Mouse (Mus musculus): Measurements from ENCODE around the gene Hcar1. TPM values are rescaled to one million over a fixed set of nuclear protein-coding genes. Genes with fewer than 3 reads are reported as not detected.

The Hcar1 gene
- total RNA-seq, 1 experiment, result not detected

DNA sequence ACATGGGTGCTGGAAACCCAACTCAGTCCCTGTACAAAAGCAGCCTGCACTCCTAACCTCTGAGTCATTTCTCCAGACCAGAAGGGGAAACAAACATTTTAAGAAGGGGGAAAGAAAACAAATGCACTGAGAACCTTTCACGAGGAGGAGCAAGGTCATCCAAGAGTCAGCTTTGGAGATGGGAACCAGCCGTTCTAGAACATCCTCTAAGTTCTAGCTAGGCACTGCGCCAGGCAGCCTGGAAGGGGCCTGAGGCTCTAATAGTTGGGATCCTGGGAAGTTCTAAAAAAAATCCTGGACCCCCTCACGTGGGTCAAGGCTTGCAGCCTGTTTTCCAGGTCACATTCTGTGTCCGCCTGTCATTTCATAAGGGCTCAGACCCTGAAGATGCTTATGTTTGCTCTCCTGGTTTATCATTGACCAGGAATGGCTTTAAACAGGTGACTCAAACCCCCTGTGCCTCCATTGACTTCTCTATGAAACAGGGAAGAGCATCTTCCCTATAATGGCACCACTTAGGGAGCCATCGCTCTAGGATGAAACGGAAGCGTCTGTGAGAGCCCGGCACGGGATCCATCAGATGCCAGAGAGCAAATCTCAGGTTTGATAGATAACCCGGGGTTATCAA, 25.8 kb downstream of the Hcar1 start:
- no peak for DNase-seq (ENCODE audit: low read depth, low spot score)
- no peaks in the 10 kb centered on the region for H3K36me3 ChIP-seq (ENCODE audit: control insufficient read depth, insufficient read depth, low read length, poor library complexity, severe bottlenecking)
- in situ Hi-C loops (cut with MboI; ENCODE audit: low sequenced_read_pairs in 2 of 2, unreplicated experiment in 2 of 2), result no loop called here
- H3K9ac ChIP-seq (ENCODE audit: insufficient read depth, low read depth, low read length, poor library complexity, severe bottlenecking), result no peak overlapping the region
- H3K4me1 ChIP-seq (ENCODE audit: control insufficient read depth in 2 of 2, insufficient read depth in 2 of 2, low read length in 2 of 2, poor library complexity in 1 of 2), result no peaks in the 10 kb centered on the region
- TF ChIP-seq ZNF384 (IDR thresholded peaks at IDR 0.05; ENCODE audit: low read depth, low read length) (no peak), HCFC1 (IDR thresholded peaks at IDR 0.05; ENCODE audit: borderline replicate concordance, insufficient read depth, low read length) (no peak), ZC3H11A (IDR thresholded peaks at IDR 0.05; ENCODE audit: borderline replicate concordance, low read depth, low read length) (no peak), CHD2 (IDR thresholded peaks at IDR 0.05; ENCODE audit: low read depth, low read length) (no peak), MAFK (IDR thresholded peaks at IDR 0.05; ENCODE audit: insufficient read depth, low read depth, low read length) (no peak)
- no peak overlapping the region for H3K4me3 ChIP-seq (ENCODE audit: insufficient read depth in 1 of 2, low read depth in 1 of 2, low read length in 2 of 2, poor library complexity in 1 of 2, severe bottlenecking in 1 of 2)
- H3K27ac ChIP-seq (ENCODE audit: insufficient read depth, low read depth, low read length, poor library complexity, severe bottlenecking), result no peak overlapping the region
- H3K9me3 ChIP-seq (ENCODE audit: control insufficient read depth, insufficient read depth, low read depth, low read length), result no peaks in the 10 kb centered on the region

DNA sequence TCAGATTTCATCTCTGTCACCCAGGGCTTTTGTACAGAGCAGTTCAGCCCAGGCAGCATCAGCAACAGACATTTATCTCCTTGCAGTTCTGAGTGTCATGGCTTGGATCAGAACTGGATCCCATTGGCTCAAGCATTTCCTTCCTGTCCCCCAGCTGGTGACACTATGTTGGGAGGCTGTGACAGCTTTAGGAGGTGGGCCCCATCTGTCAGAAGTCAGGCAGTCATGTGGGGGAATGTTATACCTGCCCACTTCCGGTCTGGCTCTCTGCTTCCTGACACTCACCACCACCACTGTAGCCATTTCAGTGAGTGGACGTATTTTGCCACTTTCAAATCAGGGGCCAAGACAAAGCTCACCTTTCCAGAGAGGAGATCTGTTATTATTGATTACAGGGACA, 28.4 kb downstream of the Hcar1 start:
- in situ Hi-C loops (cut with MboI; ENCODE audit: low sequenced_read_pairs in 2 of 2, unreplicated experiment in 2 of 2), result no loop called here
- no peak for TF ChIP-seq MAFK (IDR thresholded peaks at IDR 0.05; ENCODE audit: insufficient read depth, low read depth, low read length)
- TF ChIP-seq ZNF384 (IDR thresholded peaks at IDR 0.05; ENCODE audit: low read depth, low read length), result no peak
- no peak for TF ChIP-seq CHD2 (IDR thresholded peaks at IDR 0.05; ENCODE audit: low read depth, low read length)
- no peak for TF ChIP-seq HCFC1 (IDR thresholded peaks at IDR 0.05; ENCODE audit: borderline replicate concordance, insufficient read depth, low read length)
- Histone ChIP-seq H3K4me3 (ENCODE audit: insufficient read depth in 1 of 2, low read depth in 1 of 2, low read length in 2 of 2, poor library complexity in 1 of 2, severe bottlenecking in 1 of 2) (no peak overlapping the region), H3K9me3 (ENCODE audit: control insufficient read depth, insufficient read depth, low read depth, low read length) (no peaks in the 10 kb centered on the region), H3K36me3 (ENCODE audit: control insufficient read depth, insufficient read depth, low read length, poor library complexity, severe bottlenecking) (no peaks in the 10 kb centered on the region), H3K4me1 (ENCODE audit: control insufficient read depth in 2 of 2, insufficient read depth in 2 of 2, low read length in 2 of 2, poor library complexity in 1 of 2) (no peaks in the 10 kb centered on the region), H3K9ac (ENCODE audit: insufficient read depth, low read depth, low read length, poor library complexity, severe bottlenecking) (no peak overlapping the region), H3K27ac (ENCODE audit: insufficient read depth, low read depth, low read length, poor library complexity, severe bottlenecking) (no peak overlapping the region)
- no peak for DNase-seq (ENCODE audit: low read depth, low spot score)

DNA sequence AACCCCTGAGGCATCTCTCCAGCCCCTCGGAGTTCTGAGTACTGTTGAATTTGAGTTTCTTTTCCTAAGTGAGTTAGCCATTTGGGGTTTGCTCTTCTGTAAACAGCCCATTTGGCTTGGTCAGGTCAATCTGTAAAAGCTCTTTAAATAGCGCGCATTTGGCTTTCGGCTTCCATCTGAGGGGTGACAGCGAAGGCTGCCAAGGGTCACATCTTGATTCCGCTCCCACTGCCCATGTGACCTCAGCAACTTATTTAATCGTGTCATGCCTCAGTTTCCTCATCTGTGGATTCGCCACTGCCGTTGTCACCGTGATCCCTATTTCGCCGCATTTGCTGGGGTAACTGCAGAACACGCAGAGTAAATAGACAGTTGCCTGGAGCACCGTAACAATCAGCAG, 35.5 kb downstream of the Hcar1 start:
- Histone ChIP-seq H3K27ac (ENCODE audit: insufficient read depth, low read depth, low read length, poor library complexity, severe bottlenecking) (no peak overlapping the region), H3K4me1 (ENCODE audit: control insufficient read depth in 2 of 2, insufficient read depth in 2 of 2, low read length in 2 of 2, poor library complexity in 1 of 2) (0 out of 4 replicates have a peak, but pooled peaks cover 0 to 2% of the 10 kb centered on the region in 2 experiments), H3K36me3 (ENCODE audit: control insufficient read depth, insufficient read depth, low read length, poor library complexity, severe bottlenecking) (no peaks in the 10 kb centered on the region), H3K9me3 (ENCODE audit: control insufficient read depth, insufficient read depth, low read depth, low read length) (no peaks in the 10 kb centered on the region), H3K9ac (ENCODE audit: insufficient read depth, low read depth, low read length, poor library complexity, severe bottlenecking) (no peak overlapping the region), H3K4me3 (ENCODE audit: insufficient read depth in 1 of 2, low read depth in 1 of 2, low read length in 2 of 2, poor library complexity in 1 of 2, severe bottlenecking in 1 of 2) (no peak overlapping the region)
- in situ Hi-C loops (cut with MboI; ENCODE audit: low sequenced_read_pairs in 2 of 2, unreplicated experiment in 2 of 2), result no loop called here
- no peak for DNase-seq (ENCODE audit: low read depth, low spot score)
- TF ChIP-seq MAFK (IDR thresholded peaks at IDR 0.05; ENCODE audit: insufficient read depth, low read depth, low read length), result no peak
- TF ChIP-seq ZNF384 (IDR thresholded peaks at IDR 0.05; ENCODE audit: low read depth, low read length), result no peak
- no peak for TF ChIP-seq ZC3H11A (IDR thresholded peaks at IDR 0.05; ENCODE audit: borderline replicate concordance, low read depth, low read length)
- no peak for TF ChIP-seq HCFC1 (IDR thresholded peaks at IDR 0.05; ENCODE audit: borderline replicate concordance, insufficient read depth, low read length)
- no peak for TF ChIP-seq CHD2 (IDR thresholded peaks at IDR 0.05; ENCODE audit: low read depth, low read length)

DNA sequence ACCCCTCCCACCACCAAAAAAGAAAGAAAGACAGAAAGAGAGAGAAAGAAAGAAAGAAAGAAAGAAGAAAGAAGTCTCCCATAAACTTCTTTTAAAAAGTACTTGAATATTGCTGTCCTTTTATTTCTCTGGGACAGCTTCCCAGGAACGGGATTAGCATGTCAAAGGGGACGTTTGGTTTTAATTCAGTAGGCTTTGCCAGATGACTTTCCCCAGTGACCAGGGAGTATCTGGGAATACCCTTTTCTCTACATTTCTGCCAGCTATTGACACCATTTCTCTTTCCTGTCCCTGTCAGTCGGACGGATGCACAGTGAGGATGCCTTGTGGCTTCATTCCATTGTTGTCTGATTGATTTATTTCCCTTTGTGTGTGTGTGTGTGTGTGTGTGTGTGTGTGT, 36.0 kb downstream of the Hcar1 start:
- in situ Hi-C loops (cut with MboI; ENCODE audit: low sequenced_read_pairs in 2 of 2, unreplicated experiment in 2 of 2), result no loop called here
- TF ChIP-seq CHD2 (IDR thresholded peaks at IDR 0.05; ENCODE audit: low read depth, low read length), result no peak
- no peak for TF ChIP-seq ZNF384 (IDR thresholded peaks at IDR 0.05; ENCODE audit: low read depth, low read length)
- TF ChIP-seq HCFC1 (IDR thresholded peaks at IDR 0.05; ENCODE audit: borderline replicate concordance, insufficient read depth, low read length), result no peak
- TF ChIP-seq ZC3H11A (IDR thresholded peaks at IDR 0.05; ENCODE audit: borderline replicate concordance, low read depth, low read length), result no peak
- TF ChIP-seq MAFK (IDR thresholded peaks at IDR 0.05; ENCODE audit: insufficient read depth, low read depth, low read length), result no peak
- Histone ChIP-seq H3K4me3 (ENCODE audit: insufficient read depth in 1 of 2, low read depth in 1 of 2, low read length in 2 of 2, poor library complexity in 1 of 2, severe bottlenecking in 1 of 2) (no peak overlapping the region), H3K27ac (ENCODE audit: insufficient read depth, low read depth, low read length, poor library complexity, severe bottlenecking) (no peak overlapping the region), H3K4me1 (ENCODE audit: control insufficient read depth in 2 of 2, insufficient read depth in 2 of 2, low read length in 2 of 2, poor library complexity in 1 of 2) (0 out of 4 replicates have a peak, but pooled peaks cover 0 to 2% of the 10 kb centered on the region in 2 experiments), H3K9ac (ENCODE audit: insufficient read depth, low read depth, low read length, poor library complexity, severe bottlenecking) (no peak overlapping the region), H3K9me3 (ENCODE audit: control insufficient read depth, insufficient read depth, low read depth, low read length) (no peaks in the 10 kb centered on the region), H3K36me3 (ENCODE audit: control insufficient read depth, insufficient read depth, low read length, poor library complexity, severe bottlenecking) (no peaks in the 10 kb centered on the region)
- no peak for DNase-seq (ENCODE audit: low read depth, low spot score)
